In the genomic region with DNA sequence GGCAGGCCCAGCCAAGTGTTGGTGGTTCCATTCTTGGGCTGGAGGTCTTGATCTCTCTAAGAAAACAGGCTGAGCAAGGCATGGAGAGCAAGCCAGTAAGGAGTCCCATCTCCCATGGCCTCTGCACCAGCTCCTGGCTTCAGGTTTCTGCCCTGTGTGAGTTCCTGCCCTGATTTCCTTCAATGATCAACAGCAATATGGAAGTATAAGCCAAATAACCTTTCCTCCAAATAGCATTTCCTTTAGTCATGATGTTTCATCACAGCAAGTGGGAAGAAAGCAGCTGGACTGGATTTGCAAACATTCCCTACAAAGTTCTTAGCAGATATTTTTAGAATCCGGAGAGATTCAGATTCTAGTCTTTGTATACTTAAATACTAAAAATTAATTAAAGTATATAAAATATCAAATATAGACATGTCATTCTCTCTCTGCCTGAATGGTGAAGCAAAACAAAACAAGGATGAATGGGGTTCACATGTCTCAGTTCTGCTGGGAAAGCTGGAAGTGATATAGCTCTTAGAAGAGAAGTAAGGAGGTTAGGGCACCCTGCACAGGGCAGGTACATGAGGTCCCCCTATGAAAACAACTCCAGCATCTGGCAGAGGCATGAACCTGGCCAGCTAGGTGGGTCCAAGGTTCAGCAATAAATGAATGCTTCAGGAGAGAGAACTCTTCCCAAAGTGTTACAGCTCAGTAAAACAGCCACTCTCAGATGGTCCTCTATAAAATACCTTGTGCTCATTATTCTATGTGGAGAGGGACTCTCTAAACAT, we compare ENCODE assay signal across 15 mouse cellular contexts. TPM values are rescaled to one million over a fixed set of nuclear protein-coding genes. Genes with fewer than 3 reads are reported as not detected.
A peak's percentile ranks its signal among the peaks of the same experiment; 100 is the strongest.
DNase-seq lines count a peak whose midpoint lies in the region; ATAC-seq lines count a peak whose summit lies in the region.
"Had no signal": no experiment of that assay in that cellular context is flagged by ENCODE, and none has a peak within 500 bp of the region (broad histone marks: within the 10 kb centered on the region; RNA-seq: fewer than 3 reads in every experiment).

No protein-coding gene starts in this region.

- 87% methylated on average over 1 of the region's 1 CpGs for WGBS in forebrain, embryonic 16.5 days

- H3K4me3 ChIP-seq in brown adipose tissue, adult 24 weeks (ENCODE audit: insufficient read depth, low read depth, low read length) = no peak overlapping the region
- no peak overlapping the region for H3K4me3 ChIP-seq in forebrain, embryonic 16.5 days (replicated peaks; ENCODE audit: low read length)
- H3K4me3 ChIP-seq: forebrain, embryonic 13.5 days; heart, embryonic 13.5 days; limb, embryonic 15.5 days had no signal

- H3K27ac ChIP-seq in brown adipose tissue, adult 24 weeks (replicated peaks; ENCODE audit: low read depth, low read length) = peak overlapping the region; percentile 99
- H3K27ac ChIP-seq in forebrain, embryonic 16.5 days (ENCODE audit: low read length) = no peak overlapping the region
- H3K27ac ChIP-seq: forebrain, embryonic 13.5 days; heart, embryonic 13.5 days; hindbrain, postnatal 0 days; limb, embryonic 15.5 days had no signal

- H3K4me2 ChIP-seq in forebrain, embryonic 16.5 days (ENCODE audit: low read length) = no peak overlapping the region
- H3K4me2 ChIP-seq: forebrain, embryonic 13.5 days; heart, embryonic 13.5 days; limb, embryonic 15.5 days had no signal

- peaks cover 7% of the 10 kb centered on the region for H3K4me1 ChIP-seq in brown adipose tissue, adult 24 weeks (ENCODE audit: control insufficient read depth, insufficient read depth, insufficient read length, low read length)
- no peaks in the 10 kb centered on the region for H3K4me1 ChIP-seq in forebrain, embryonic 16.5 days (replicated peaks; ENCODE audit: control insufficient read depth, insufficient read depth, low read length)
- H3K4me1 ChIP-seq: forebrain, embryonic 13.5 days; limb, embryonic 15.5 days had no signal

- H3K27me3 ChIP-seq in forebrain, embryonic 16.5 days (replicated peaks; ENCODE audit: control insufficient read depth, insufficient read depth, low read length) = no peaks in the 10 kb centered on the region
- H3K27me3 ChIP-seq: forebrain, embryonic 13.5 days; heart, embryonic 13.5 days; limb, embryonic 15.5 days had no signal

- H3K9ac ChIP-seq in forebrain, embryonic 16.5 days (replicated peaks; ENCODE audit: low read depth, low read length) = no peak overlapping the region
- H3K9ac ChIP-seq: forebrain, embryonic 13.5 days; heart, embryonic 13.5 days; limb, embryonic 15.5 days had no signal

- H3K9me3 ChIP-seq in forebrain, embryonic 16.5 days (ENCODE audit: control insufficient read depth, low read length) = no peaks in the 10 kb centered on the region
- H3K9me3 ChIP-seq: forebrain, embryonic 13.5 days; heart, embryonic 13.5 days; limb, embryonic 15.5 days had no signal

- no peaks in the 10 kb centered on the region for H3K36me3 ChIP-seq in forebrain, embryonic 16.5 days (ENCODE audit: control insufficient read depth, insufficient read depth)
- H3K36me3 ChIP-seq: heart, embryonic 13.5 days; limb, embryonic 15.5 days had no signal

- no peak for ATAC-seq in forebrain, embryonic 16.5 days
- ATAC-seq: forebrain, embryonic 13.5 days; hindbrain, postnatal 0 days had no signal

- DNase-seq in adrenal gland, postnatal 10 days = peak; percentile 29
- no peak for DNase-seq in adrenal gland, postnatal 4 days (ENCODE audit: low spot score in 2 of 2)
- DNase-seq in kidney, adult 8-10 months = peak; percentile 50 to 80
- DNase-seq in kidney, postnatal 4 days = no peak
- DNase-seq in kidney, postnatal 36 days = peak; percentile 56 to 69
- no peak for DNase-seq in ovary, postnatal 14 days (ENCODE audit: low spot score)
- DNase-seq: cerebellum, adult 2 months; embryo, embryonic 11 days; layer of hippocampus, postnatal 36 days had no signal

RNA-seq across cellular contexts. Expression of a gene that starts 37.6 kb away (rescaled TPM):
- total RNA-seq in adrenal gland, postnatal 10 days (2021) = 10 to 100 TPM; 29.7 to 40.7 TPM
- total RNA-seq in adrenal gland, postnatal 4 days (2021) = 10 to 100 TPM; 32.5 to 35.6 TPM
- polyA plus RNA-seq in brown adipose tissue, adult 24 weeks (2012; ENCODE audit: insufficient read depth, insufficient read length, missing spikeins) = 19.1 and 22.7 TPM in 2 replicates
- 0.42 and 4.0 TPM in 2 replicates for polyA plus RNA-seq in forebrain, embryonic 16.5 days (2015; fragmentation: Nextera tagmentation; extraction: Ambion mirVana)

Comparison
In these comparisons a context has a peak if more than half of its experiments do, and no peak if none do; other contexts are left out.
1. DNase-seq: peak in adrenal gland, postnatal 10 days (single experiment), kidney, adult 8-10 months (2 of 2) and kidney, postnatal 36 days (2 of 2); none in adrenal gland, postnatal 4 days (0 of 2), kidney, postnatal 4 days (0 of 2) and ovary, postnatal 14 days (single experiment).